Mouse (Mus musculus) heart, adult 2 months (tissue): ENCODE results near the gene Ctnna3.

ENCODE experiments used
- EP300 ChIP-seq: fragments of 200-500 bp; IDR thresholded peaks from 2 replicates; pipeline ENCODE4 v1.6.1; 2011; ENCODE audit warnings: low read depth, low read length, control low read depth; ENCODE audit not compliant: insufficient read depth
- POLR2A ChIP-seq: fragments of 200-500 bp; IDR thresholded peaks from 2 replicates; pipeline ENCODE4 v1.6.1; 2011; ENCODE audit warnings: mild to moderate bottlenecking, low read depth, low read length, control low read depth; ENCODE audit not compliant: insufficient read depth

- no peak for TF ChIP-seq POLR2A
- no peak for TF ChIP-seq EP300
Observed at GRCm38 (mm10) chr10:64041218-64041617, 611.3 kb downstream of the Ctnna3 start.
